Mouse (Mus musculus) CH12.LX (cell line): ENCODE data around the gene Upp1.

ENCODE experiments used
- CHD2 ChIP-seq: IDR thresholded peaks from 2 replicates; pipeline ENCODE4 v1.6.1; 2011; ENCODE audit warnings: low read length, improper control_type of control experiment
- CTCF ChIP-seq, 2 experiments: IDR thresholded peaks in 1 of 2; conservative IDR thresholded peaks in 1 of 2; 2 replicates each; pipeline ENCODE4 v1.5.1; 2011 to 2012; ENCODE audit warnings: low read depth in 2 of 2, low read length in 2 of 2, improper control_type of control experiment in 1 of 2, inconsistent platforms in 1 of 2, mild to moderate bottlenecking in 1 of 2, moderate library complexity in 1 of 2
- EP300 ChIP-seq: IDR thresholded peaks from 2 replicates; pipeline ENCODE4 v1.6.1; 2011; ENCODE audit warnings: low read length, improper control_type of control experiment
- JUN ChIP-seq: IDR thresholded peaks from 2 replicates; pipeline ENCODE4 v1.6.1; 2011; ENCODE audit warnings: low read depth, mild to moderate bottlenecking, low read length, improper control_type of control experiment, moderate library complexity; ENCODE audit not compliant: insufficient read depth
- JUND ChIP-seq: conservative IDR thresholded peaks from 2 replicates; pipeline ENCODE4 v1.6.1; 2011; ENCODE audit warnings: low read depth, low read length, improper control_type of control experiment
- NRF1 ChIP-seq: IDR thresholded peaks from 2 replicates; pipeline ENCODE4 v1.6.1; 2014; ENCODE audit warnings: low read depth, mild to moderate bottlenecking, inconsistent platforms, low read length, improper control_type of control experiment, moderate library complexity
- PAX5 ChIP-seq: IDR thresholded peaks from 2 replicates; pipeline ENCODE4 v1.6.1; 2012; ENCODE audit warnings: low read length, inconsistent platforms, mixed read lengths
- POLR2A ChIP-seq: IDR thresholded peaks from 2 replicates; pipeline ENCODE4 v1.6.1; 2011; ENCODE audit warnings: low read depth, mild to moderate bottlenecking, improper control_type of control experiment, low read length
- TCF12 ChIP-seq: IDR thresholded peaks from 2 replicates; pipeline ENCODE4 v1.6.1; 2014; ENCODE audit warnings: low read depth, mild to moderate bottlenecking, inconsistent platforms, low read length, improper control_type of control experiment
- USF1 ChIP-seq: IDR thresholded peaks from 2 replicates; pipeline ENCODE4 v1.6.1; 2014; ENCODE audit warnings: low read depth, mild to moderate bottlenecking, inconsistent platforms, low read length, improper control_type of control experiment
- ZNF384 ChIP-seq: IDR thresholded peaks from 2 replicates; pipeline ENCODE4 v1.6.1; 2012; ENCODE audit warnings: low read depth, low read length, improper control_type of control experiment, inconsistent platforms

GRCm38 (mm10) chr11:9116121-9116520, 1.8 kb upstream of the Upp1 start:
- TF ChIP-seq JUND: no peak
- TF ChIP-seq EP300: no peak
- no peak for TF ChIP-seq CTCF (conservative IDR thresholded peaks at IDR 0.05 in 1 of 2, IDR thresholded peaks at IDR 0.05 in 1 of 2; ENCODE audit: low read depth in 2 of 2, low read length in 2 of 2)
- TF ChIP-seq POLR2A: no peak
- TF ChIP-seq CHD2: no peak
- TF ChIP-seq ZNF384: no peak
- no peak for TF ChIP-seq JUN
- TF ChIP-seq TCF12: no peak
- no peak for TF ChIP-seq NRF1
- no peak for TF ChIP-seq PAX5
- TF ChIP-seq USF1: no peak
